Mouse (Mus musculus) adrenal gland, postnatal 25 days (tissue): ENCODE measurements at regions not wholly inside any gene's neighbourhood (a gene's known extent, or its start where the extent isn't known, plus 50 kb on each side); places are given as distances from the start of the nearest gene placed in this dataset.

Experiments
- DNase-seq: peaks from one replicate; pipeline ENCODE4 v3.0.0; 2021; ENCODE audit warnings: mixed read lengths

DNA sequence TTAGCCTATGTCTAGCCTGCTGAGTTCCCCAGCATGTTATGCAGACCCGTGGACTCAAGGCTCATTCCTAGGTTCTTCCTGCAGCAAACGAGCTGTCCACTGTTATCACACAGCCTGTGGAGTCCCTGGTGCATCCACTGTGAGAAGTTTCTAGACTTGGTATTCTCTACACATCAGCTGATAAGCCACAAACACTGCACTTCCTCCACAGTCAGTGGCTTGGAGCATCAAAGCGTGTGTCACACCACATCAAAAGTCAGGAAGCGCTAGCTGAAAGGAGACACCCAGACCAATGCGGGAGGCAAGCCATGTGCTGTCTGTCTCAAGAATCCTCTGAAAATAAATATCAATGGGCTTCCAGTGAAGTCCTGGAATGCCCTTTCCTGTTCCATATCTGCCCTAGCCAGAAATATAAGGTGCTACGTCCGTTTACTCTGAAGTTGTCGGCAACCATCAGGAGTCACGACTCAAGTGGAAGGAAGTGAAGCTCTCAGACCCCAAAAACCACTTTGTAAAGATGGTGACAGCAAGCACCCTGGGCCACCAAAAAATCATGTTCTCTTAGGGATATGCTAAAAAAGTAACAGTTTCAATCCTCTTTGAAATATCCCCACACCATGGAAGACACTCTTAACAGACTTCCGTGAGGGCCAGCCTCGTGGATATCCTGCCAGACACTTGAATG lies 227.7 kb downstream of the Adgrl2 start:
- DNase-seq, result no peak

DNA sequence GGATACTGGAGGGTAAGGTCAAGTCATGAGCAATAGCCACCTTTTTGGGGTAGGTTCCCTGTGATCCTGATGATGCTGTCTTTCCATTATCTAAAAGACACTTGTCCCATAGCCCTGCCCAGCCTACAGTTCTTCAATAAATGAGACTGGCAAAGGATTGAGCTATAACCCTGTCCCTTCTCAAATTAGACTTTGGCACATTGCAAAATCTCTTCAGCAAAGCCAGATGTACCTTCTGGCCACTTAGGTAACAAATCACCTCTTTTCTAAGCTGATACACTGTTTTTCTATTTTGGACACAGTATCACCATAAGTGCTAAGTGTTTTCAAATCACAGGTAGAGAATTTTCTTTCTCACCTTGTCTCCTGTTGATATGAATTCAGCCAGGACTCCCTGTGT lies 228.8 kb downstream of the Adgrl2 start:
- DNase-seq, result no peak

DNA sequence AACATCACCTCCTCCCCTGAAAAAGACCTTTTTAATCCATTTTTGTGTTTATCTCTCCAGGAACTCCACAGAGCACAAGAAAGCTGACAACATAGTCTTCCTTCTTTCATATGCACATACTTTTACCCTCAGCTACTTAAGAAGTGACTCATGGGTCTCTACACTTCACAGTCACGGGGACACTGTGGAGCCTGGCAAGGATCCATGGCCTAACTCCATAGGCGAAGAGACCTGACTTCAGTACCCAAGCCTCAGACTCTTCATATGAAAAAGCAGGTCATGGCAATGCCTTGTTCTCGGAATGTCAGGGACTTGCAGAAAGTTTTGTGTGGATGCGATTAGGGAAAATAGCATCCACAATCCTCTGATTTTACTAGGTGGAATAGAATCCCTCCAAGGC lies 230.9 kb downstream of the Adgrl2 start:
- peak; percentile 26 for DNase-seq

DNA sequence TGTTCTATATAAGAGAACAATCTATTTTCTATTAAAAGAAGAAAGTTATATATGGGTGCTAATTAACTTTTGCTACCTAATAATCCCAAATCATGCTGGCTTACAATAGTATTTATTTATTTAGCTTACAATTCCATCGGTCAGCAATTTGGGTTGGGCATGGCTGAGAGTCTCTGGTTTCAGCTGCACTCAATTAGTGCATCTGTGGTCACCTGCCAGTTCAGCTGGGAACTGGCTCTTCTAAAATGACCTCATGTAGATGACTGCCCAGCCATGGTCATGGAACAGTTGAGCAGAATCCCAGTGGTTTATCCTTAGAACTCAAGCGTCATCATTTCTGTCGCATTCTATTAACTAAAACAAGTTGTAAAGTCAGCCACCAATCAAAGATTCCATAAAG lies 244.1 kb downstream of the Adgrl2 start:
- DNase-seq, result no peak

DNA sequence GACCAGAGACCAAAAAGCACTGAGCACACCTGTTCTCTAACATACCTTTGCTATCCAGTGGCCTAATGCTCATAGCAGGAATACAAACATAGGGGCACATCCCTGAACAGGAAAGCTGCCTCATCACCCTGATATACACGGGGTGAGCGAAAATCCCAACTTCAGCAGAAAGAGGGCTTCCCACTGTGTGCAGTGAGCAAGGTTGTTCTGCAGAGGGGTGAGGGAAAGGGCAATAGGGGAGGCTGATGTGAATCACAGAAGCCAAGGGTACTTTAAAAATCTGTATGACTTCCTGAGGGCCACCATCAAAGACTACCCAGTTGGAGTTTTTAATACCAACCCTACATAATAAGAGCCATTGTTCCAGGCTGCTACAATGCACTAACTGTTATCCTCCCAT lies 245.7 kb downstream of the Adgrl2 start:
- DNase-seq, result no peak

DNA sequence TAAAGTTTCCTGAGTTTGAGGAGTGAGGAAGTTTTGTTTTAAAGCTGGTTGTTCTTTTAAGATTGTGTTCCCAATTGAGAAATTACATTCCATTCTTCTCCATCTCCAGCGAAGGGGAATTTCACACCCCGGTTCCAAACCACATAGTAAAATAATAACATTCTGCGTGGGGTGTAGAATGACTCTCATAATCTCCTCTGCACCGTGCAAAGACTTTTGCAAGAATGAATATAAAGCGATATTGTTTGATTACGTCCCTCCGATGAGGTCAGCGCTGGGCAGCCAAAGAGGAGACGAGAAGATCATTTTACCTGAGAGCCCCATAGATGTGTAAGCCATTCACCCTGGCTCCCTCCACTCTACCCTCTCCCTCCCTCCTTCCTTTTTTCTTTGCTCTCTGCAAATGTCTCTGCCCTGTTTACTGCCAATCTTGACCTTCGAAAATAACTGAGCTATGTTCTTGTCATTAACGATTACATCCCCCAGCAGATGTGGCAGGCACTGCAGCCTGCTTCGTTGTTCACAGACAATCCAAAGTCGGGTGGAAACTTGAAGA lies 256.1 kb downstream of the Adgrl2 start:
- DNase-seq, result no peak

DNA sequence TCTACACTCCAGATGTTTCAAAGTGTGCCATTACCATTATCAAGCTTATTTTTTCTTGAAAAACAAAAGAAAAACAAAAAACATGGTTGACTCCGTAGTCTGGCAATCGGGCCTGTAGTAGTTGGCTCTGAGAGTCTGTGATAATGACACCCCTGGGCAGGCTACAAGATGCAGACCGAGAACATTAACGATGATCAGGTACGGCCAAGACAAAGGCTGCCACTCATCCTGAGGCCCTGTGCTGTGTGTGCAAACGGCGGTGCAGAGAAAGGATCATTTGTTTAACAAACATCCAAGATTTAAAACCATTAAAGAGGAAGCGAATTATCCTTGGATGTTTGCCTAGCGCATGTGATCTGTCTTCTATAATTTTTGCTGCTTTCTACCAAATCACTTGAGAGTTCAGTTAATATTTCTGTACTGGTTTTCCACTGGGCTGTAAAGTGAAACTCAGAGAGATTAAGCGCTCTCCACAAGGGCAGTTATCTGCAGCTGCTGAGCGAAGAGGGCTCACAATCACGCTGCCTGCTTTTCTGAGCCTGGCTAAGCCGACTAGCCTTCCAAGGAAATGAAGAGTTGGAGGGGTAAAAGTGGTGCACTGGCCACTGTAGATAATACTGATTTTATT lies 257.0 kb downstream of the Adgrl2 start:
- DNase-seq, result no peak

DNA sequence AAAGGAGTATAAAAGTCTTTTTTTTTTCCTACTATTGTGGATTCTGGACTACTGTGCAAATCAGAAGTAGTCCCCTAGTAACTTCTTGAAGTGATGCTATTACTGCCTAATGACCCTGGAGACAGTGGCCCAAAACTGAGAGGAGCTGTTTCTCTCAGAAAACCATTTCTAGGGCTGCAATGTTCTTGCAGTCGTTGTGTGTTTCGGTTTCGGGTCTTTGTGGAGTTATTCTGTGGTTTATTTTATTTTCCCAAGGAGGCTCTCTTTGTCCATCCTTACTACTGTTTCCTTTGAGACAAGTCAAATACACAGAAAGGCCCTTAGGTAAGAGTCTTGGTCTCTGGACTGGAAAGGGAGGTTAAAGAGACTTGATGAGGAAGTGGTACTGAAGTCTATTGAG lies 258.9 kb downstream of the Adgrl2 start:
- no peak for DNase-seq

DNA sequence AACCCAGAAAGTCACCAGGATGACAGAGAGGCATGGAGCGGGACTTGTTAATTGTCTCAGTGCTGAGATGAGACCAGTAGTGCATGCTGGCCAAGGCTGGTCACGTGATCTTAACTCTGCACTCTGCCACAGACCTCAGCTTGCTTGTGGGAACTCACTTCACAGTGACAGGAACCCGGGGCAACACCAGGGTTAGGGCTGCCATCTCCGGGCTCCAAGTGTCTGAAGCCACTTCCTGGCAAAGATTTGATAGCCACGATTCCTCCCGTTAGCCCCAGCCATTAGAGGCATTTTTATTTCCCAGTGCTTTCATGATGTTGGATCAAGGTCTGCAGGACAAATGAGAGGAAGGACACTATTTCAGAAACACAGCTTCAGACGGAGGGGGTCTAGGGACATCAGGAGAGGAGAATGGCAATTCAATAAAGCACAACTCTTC lies 261.1 kb downstream of the Adgrl2 start:
- DNase-seq, result no peak

DNA sequence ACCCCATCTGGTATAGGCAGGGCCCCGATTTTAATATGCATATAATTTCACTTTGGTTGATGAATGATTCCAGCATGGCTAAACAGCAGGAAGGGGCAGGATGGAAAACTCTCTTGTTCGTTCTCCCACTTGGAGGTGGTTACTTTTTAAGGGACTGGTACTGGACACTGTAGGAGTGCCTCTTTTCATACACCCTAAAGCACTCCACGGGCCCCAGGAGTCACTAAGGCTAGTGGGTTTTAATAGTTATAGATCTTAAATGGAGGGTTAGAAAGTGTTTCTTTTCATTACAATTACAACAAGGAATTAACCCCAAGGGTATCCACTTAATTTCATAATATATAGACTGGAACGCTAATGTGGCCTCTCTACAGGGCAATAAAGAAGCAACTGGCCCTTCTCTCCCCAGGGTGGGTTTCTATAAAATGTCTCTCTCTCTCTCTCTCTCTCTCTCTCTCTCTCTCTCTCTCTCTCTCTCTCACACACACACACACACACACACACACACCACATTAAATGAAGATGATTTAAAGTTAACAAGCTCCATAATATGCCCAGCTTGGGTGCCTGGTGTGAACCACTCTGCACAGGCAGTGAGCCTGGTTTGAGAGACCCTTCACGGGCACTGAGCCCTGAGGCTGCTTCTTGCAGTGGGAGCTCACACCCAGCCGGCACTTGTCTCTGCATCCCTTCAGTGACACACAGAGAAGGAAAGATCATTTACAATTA lies 261.7 kb downstream of the Adgrl2 start:
- no peak for DNase-seq

DNA sequence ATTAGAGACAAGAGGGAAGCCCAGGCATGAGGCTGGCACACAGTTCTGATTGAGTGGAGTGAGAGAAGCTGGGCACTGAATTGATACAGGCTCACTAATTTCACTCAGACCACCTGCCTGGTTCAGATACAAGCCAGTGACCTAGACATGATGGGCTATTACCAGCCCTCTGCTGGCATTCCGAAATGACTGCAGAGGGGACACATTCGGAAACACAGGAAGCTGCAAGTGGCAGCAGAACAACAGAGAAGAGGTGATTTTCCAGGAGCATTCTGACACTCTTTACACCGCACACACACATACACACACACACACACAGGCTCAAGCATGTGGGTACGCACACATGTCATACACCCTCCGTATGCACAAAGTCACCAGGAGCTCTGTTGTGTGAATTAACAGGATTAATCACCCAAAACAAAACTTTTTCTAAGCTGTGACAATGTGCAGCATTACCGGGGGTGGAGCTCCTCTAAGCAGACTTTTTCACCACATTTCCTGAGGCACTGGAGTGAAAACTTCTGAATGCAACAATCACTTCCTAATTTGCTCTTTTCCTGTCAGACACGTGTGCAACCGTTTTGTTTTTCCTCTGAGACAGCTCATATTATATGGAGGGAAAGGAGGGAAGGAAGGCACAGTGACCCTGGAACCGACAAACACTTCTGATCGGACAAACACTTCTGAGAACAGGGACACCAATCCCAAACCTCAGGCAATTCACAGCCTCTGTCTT lies 263.6 kb downstream of the Adgrl2 start:
- DNase-seq, result no peak

DNA sequence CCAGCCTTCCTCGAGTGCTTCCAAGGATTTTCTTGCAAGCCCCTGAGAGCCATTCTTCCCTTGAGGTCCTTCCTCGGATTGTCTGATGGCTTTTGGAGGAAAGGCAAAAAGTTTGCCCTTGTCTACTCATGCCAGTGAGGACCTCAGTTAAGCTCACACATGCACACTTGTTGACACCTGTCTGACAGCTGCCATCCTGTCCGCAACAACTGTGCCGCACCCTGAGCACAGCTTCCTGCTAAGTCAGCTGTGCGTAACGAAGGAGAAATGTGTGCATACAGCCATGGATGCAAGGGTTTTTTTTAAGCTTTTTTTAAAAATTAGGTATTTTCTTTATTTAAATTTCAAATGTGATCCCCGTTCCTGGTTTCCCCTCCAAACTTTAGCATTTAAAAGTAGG lies 293.8 kb downstream of the Adgrl2 start:
- no peak for DNase-seq

DNA sequence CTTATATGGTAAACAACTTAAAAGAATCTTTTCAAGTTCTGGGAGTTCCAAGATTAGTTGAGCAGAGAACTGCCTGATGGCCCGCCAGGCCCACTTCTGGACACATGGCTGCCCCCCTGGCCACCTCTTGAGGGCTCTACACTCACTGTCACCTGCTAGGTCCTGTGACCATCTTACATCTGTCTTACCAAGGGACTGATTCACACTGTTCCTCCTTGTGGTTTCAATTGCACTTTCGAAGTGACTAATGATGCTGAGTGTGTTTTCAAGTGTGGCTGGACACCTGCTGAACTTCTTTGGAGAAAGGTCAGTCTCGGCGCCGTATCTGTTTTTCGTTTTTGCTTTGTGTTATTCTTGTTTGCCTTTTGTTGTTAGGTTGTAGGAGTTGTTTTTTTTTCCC lies 294.9 kb downstream of the Adgrl2 start:
- DNase-seq, result no peak

DNA sequence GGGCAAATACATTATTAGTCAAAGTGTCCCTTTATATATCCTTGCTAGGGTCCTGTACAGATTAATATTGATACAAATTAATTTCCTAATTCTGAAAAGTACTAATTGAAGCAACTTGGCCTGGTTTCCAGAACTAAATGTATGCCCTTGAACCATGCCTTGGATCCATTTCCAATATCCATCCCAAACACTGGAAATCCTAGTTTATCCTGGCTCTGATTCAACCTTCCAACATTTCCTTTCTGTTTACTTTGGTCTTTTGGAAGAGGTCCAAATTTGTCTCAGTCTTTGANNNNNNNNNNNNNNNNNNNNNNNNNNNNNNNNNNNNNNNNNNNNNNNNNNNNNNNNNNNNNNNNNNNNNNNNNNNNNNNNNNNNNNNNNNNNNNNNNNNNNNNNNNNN lies 307.2 kb downstream of the Adgrl2 start:
- no peak for DNase-seq

DNA sequence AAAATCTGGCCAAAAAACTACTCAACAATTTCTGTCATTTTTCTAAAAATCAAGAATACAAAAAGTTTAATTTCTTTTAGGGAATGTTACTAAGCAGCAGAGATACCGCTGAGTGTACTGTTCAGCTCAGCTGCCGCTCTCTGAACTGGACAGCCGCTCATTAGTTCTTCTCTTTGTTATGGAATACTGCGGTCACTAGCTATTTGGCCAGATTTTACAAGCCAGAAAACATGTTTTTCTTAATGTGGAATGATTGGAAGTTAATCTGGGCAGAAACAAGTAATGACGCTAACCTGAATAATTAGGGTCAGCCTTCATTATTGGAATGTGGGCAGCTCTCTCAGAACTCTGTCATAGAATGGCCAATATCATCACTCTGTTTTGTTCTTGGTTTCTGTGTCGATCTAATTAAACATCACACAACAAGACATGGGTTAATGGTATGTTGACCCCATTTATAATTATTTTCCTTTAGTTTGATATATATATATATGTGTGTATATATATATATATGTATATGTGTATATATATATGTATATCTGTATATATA lies 307.8 kb downstream of the Adgrl2 start:
- no peak for DNase-seq

DNA sequence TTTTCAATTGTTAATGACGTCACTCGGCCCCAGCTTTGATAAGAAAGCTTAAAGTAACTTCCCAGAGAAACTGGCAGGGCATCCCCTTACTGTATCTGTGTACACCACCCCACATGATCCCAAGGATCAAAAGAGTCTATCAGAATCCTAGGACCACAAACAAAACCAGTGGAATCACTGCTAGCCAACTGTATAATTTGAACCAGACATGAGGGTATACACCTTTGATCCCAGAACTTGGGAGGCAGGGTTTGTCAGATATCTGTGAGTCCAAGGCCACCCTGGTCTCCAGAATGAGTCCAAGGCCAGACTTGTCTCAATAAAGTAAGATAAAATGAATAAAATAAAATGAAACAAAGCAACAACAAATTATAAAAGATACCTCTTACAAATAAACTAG lies 309.2 kb downstream of the Adgrl2 start:
- no peak for DNase-seq

DNA sequence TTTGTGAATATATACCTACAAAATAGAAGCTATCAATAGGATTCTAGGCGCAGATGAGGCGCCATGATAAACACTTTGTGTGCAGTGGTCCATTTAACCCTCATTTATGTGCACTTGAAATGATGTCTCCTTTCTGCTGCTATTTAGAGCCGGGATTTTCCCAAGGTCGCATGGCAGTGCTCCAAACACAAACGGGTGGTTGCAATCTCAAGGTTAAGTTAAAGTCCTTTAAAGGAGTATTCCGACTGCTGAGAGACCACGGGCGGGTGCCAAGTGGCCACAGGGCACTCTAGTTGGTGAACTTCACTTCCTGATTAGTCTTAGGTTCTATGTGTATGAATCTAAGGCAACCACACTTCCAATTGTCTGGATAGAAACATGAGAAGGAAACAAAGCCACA lies 309.6 kb downstream of the Adgrl2 start:
- peak; percentile 71 for DNase-seq

DNA sequence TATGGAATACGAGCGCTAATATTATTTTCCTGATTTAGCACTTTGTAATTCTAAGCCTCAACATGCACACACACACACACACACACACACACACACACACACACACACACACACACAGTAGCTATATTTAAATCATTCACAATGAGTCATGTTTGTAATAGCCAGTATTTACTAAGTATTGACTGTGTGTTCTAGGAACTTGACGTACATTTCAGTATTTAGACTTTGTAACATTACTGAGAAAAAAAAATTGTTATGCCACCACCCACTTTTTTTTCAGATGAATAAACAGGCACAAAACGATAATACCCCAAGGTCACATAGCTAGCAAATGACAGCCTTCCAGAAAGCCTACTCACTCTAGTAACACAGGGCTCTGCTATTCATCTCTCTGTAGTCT lies 310.3 kb downstream of the Adgrl2 start:
- no peak for DNase-seq

DNA sequence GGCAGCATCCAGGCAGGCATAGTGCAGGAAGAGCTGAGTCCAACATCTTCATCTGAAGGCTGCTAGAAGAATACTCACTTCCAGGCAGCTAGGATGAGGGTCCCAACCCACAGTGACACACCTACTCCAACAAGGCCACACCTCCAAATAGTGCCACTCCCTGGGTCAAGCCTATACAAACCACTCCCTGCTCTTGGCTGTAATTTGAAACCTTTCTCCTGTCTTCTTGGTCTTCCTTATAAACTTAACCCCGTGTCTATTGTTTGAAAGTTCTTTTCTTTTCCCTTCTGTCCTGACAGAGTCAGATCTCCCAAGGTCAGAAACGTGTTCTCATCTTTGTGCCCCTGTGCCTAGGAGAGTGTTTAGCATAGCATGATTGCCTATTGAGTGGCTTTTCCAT lies 311.2 kb downstream of the Adgrl2 start:
- no peak for DNase-seq

DNA sequence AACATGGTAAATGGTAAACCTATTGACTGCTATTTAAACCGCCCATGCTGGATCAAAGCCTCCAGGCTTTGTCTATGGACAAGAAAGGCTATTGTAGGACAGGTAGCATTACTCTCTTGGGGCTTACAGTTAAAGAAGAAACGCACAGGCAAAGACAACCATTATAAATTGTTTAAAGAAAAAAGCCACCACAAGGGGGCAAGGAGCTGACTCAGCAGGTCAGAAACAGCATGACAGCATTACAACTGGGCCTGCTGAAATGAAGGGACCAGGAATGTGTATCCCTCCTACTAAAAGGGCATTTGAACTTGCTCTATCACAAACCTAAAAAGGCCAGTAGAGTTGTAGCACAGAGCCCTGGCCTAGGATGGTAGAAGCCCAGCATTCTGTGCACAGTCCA lies 314.3 kb downstream of the Adgrl2 start:
- DNase-seq, result no peak

DNA sequence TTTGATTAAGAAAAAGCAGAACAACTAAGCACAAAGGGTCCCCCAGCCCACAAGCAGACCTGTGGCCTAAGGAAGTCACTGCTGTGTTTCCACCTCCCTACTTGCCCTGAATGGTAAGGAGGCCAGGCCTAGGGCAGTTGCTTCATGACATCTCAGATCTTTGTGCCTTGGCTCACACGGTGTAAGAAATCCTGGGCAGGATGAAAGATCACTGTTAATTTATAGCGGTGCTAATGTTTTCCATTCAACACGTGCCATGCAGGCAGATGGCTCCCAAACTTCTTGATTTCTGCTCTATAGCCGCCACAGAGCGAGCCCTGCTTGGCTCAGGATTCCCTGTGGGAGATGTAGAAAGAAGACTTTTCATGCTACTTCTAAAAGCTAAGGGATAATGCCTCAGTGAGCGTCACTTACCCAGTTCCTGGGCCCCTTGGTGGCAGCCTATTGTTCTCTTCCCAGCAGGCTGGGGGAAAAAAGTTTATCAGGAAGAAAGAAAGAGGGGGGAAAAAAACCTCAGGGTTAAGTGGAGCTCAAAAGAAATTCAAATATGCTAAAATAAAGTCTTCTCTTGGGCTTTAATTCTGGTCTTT lies 327.4 kb downstream of the Adgrl2 start:
- no peak for DNase-seq

DNA sequence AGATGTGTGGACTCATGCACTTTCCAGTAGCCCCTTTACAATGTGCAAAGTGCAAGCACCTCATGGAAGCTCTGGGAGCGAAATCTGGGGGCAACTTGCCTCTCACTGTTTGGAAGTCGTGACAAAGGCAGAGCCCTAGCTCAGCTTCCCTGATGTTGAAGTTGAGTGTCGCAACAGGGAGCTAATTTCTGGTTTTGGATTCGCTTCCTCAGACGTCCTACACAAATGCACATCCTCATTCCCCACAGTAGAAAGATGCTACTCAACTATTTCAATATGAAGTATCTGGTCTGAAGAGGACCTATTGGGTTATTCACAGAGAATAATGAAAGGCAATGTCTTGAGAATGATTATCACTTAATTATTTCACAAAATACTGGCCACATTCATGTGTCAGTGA lies 331.3 kb downstream of the Adgrl2 start:
- no peak for DNase-seq
